Mouse (Mus musculus) cerebellum, postnatal 4 days (tissue): ENCODE data around the gene Tnik.

Source experiments
- DNase-seq, 2 experiments: peaks; one replicate each; pipeline ENCODE4 v3.0.0; 2022; ENCODE audit warnings: low spot score in 2 of 2, mixed read lengths in 1 of 2

Gene Tnik

DNA sequence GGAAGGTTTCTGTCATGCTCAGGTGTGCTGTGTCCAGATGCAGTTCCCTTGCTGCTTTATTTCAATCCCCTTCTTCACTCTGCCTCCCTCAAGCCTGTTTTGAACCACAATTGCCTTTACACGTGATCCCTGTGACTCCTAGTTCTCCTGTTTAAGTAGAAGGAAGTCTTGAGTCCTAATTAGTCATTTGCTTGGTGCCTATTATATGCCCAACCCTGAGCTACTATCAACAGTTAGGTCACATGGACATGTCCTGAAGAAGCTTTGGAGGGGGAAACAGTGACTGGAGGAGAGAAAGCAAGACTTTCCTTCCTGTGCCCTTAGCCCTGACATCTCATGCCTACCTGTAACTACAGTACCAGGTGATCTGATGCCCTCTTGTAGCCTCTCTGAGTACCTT lies 210.4 kb downstream of the Tnik start:
- DNase-seq, result no peak

DNA sequence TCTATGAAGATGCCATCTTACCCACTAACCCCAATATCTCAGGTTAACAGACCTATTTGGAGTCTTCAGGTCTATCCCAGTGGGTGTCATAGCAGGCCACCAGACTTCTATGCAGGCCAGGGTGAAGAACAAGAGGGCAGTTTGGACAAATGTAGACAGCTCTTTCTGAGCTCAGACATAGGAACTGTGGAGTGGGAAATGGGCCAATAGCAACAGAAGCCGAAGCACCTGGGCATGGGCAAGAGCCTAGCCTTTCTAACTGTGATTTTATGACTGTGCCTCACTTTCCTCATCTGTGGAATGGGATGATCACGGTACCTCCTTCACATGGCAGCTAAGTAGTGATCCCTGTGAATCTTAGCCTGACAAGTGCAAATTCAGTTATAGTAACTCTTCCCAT lies 214.4 kb downstream of the Tnik start:
- no peak for DNase-seq

DNA sequence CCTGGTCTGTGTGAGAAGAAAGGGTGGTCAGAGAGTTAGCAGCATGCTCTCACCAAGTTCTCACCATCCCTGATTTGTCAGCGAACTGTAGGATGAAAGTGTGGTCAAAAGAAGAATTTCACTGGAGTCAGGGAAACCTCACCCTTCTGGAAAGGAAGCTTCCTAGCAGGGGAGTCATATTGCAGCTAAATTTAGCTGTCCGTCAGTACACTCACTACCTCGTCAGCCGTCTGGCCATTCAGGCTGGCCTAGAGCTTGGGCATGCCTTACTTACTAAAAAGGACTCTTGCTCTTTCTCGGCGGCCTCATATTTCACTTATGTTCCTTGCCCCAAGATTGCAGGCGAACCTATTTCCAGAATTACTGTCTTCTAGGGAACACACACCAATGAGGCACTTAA lies 222.7 kb downstream of the Tnik start:
- DNase-seq, result no peak

DNA sequence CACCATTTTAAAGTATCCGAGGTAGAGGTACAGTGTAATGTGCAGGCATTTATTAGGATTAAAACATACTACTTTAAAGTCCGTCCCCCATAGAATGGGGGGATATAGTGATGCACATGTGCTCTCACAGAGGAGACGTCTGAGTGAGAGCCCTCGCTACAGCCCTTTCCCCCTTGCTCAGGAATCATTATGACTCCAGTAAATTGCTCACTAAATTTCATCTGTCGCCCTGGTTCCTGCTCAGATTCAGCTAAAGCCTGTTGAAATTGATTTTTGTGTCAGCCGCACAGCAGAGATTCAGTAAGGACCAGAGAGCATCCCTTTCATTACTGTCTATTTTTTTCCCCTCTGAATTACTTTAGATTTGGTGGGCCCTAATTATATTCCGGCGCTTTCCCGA lies 224.4 kb downstream of the Tnik start:
- DNase-seq, result no peak

DNA sequence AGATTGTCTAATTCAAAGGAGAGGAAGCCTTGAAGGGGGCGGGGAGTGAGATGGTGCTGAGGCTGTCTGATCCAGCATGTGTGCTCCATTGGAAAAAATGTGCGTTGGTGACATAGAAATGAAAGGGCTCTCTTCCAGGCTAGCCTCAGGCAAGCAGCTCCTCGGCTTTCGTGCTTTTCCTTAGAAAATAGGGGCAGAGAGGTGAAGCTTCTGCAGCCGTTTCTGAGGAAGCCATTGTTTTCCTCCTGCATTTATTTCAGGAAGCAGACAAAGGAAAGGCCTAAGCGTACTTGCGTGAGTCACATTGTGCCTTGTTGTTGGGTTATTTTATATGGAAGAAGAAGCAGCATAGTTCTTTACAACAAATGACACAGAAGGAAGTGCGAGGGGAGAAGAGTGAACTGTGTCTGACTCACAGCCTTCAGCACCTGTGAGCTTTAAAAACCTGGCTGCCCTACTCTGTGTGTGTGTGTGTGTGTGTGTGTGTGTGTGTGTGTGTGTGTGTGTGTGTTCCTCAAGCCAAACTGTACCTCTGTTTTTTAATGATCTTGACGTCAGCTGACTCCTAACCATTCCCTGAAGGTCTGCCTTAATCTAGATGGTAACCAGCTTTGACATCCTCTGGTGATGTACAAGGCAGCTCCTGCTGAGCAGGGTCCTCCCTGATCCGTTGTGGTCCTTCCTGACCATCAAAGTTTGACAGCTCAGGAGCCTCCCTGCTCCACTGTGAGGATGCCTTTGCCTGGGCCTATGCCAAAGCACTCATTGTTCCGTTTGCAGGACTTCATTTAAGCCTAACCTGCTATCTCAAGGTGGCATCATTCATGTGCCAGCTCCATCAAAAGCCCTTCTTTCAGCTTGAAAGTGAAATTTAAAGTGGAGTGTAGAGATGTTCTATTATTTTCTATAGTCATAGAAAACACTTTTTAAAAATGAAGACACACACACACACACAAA lies 228.3 kb downstream of the Tnik start:
- no peak for DNase-seq

DNA sequence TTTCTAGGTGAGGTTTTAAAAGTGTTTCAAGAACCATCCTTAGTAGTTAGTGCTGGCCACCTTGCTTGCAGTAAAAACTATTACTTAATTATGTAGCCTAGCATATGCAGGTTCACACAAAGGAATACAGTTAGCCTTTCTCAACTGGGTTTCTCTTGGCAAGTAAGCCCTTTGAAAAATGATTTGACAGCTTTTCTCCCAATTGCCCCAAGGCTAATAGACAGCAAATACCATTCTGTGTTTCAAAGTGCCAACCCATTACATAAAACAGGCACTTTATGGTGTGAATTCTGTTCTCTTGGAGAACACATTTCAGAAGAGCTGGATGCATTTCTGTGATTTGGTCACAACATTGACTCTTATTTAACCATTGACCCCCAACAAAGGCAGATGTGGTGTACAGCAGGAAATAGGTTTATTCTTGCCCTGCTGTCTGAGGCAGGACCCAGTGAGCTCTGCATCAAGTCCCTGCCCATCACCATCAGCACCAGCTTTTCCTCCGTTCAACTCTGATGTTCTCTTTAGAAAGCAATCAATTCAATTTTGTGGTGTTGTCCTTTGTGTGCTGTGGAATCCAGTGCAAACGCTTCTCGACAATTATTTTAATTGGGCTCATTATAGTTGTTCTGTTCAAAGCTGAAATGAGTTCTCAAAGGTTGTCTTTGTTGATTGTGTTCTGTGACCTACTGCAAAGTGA lies 233.9 kb downstream of the Tnik start:
- DNase-seq, result no peak

GRCm38 (mm10) chr3:28497503-28497857 lies 234.5 kb downstream of the Tnik start:
- DNase-seq, result no peak

DNA sequence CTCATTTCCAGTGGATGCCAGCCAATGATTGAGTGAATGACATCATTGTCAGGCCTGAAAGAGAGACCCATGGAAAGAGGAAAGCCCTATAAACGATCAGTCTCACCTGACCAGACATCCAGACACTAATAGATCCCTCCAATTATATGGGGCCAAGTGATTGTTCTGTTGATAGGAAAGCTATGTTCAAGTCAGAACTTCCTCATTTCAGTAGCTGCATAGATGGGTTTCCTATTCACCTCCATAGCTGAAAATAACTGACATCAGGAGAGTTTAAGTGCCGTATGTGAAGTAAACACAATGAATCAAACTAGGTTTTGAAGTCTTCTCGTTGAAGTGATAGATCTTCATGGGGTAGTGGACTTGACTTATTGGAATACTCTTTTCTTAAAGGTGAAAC lies 239.7 kb downstream of the Tnik start:
- no peak for DNase-seq

- no peak for DNase-seq
Observed at GRCm38 (mm10) chr3:28509337-28509935, 246.4 kb downstream of the Tnik start.

DNA sequence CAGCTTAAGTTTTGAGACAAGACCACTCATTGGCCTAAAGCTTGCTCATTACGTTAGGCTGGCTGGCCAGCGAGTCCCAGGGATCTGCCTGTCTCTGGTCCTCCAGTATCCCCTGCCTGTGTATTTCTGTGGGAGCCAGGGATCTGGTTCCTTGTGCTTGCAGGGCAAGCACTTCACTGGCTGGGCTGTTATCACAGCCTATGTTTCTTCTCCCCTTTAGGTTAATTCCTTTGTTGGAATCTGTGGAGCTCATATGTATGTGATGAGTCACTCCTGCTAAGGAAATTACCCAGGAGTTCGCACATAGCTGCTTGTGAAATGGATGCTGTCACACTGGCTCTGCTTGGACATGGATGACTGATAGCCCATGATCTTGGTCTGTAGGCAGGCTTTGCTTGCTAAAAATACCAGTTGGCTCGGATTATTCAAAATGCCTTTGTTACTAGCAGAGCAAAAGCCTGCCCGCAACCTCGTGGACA lies 260.0 kb downstream of the Tnik start:
- DNase-seq, result no peak

GRCm38 (mm10) chr3:28523541-28524165 lies 260.6 kb downstream of the Tnik start:
- DNase-seq, result no peak

DNA sequence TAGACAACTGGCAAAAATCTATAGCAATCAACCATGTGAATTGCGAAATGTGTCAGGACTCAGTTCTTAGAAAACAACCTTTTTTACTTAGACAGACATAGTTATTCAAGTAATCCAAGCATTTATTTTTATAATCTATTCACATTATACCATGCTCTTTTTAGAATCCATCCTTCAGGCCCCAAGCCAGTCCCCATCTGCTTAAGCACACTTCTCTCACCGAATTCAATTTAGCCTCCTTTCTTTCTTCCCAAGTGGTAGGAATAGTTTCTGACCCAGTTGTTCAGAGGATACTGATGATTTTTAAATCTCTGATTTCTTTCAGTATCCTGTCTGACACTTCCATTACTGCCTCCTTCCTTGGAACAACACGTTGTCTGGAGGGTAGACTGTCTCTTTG lies 261.5 kb downstream of the Tnik start:
- DNase-seq, result no peak

- no peak for DNase-seq
Observed at GRCm38 (mm10) chr3:28526671-28527070, 263.7 kb downstream of the Tnik start.

DNA sequence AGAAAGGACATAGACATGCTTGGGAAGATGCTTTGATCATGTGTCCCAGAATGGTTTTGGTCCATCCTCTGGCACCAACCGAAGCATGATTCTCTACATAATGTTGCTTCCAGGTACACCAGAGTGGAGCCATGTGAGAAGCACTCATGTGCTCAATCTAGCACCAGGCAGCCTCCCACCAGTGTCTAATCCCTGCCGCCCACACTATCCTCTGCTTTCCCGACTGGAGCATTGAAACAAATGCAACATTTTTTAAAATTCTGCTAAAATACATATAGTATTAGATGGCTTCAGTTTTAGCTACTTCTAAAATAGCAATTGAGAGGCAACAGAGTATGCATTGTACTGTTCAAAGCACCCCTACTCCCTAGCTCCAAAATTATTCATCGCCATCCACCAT lies 264.2 kb downstream of the Tnik start:
- no peak for DNase-seq

DNA sequence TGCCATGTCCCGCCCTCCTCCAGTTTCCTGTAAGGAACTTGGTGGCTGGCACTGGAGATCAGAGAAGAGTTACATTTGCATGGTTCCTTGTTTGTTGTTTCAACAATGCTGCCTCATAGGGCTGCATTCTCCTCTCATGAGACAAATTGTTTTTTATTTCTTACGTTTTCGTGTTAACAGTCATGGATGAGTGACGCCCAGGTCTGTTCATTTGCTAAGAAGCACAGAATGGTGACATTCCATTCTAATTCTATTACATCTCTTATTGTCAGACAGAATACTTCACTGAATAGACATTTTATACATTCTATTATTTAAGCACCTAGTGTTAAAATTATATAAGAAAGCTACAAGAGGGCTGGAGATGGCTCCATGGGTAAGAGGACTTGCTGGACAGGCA lies 266.5 kb downstream of the Tnik start:
- DNase-seq, result no peak

- no peak for DNase-seq
Observed at GRCm38 (mm10) chr3:28531294-28531956, 268.4 kb downstream of the Tnik start.

DNA sequence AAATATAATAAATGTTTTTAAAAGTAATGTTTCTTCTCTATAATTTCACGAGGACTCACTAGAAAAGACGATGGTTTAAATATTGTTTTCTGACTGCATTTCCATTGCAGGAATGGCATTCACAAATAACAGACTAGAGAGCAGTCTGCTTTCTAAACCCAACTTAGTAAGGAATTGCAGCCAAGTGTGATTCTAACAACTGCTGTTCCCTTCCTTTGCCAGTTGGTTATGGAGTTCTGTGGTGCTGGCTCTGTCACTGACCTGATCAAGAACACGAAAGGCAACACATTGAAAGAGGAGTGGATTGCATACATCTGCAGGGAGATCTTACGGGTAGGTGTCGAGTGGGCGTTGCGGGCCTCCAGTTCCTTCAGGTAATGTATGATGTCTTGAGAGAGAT lies 269.7 kb downstream of the Tnik start:
- no peak for DNase-seq

DNA sequence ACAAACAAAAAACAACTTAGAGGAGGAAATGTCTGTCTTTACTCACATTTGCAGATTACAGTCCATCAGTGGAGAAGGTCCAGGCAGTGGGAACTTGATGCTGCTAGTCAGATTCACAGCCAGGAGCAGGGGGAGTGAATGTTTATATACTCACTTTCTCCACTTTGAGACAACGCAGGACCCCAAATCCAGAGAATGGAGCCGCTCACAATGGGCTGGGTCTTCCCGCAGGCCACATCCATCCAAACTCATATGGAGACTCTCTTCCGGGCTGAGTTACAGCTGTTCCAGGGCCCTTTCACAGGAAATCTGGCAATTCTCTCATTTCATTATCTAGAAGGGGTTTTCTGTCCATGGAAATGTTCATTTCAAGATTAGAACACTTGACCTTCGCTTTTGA lies 277.1 kb downstream of the Tnik start:
- no peak for DNase-seq

DNA sequence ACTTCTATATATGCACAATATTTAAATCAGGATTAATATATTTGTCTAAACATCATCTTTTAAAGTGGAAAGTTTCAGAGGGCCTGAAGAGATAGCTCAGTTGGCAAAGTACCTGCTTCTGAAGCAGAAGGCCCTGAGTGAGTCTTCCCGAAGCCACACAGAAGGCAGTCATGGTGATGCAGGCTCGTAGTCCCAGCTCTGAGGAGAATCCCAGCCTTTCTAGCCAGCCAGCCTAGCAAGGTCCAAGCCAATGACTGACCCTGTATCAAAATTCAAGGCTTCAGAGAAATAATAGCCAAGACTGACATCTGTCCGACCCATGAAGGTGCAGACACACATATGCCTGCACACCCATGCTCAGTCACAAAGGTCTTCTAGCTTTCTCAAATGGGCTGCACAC lies 279.9 kb downstream of the Tnik start:
- DNase-seq, result no peak

GRCm38 (mm10) chr3:28543380-28543984 lies 280.5 kb downstream of the Tnik start:
- no peak for DNase-seq

DNA sequence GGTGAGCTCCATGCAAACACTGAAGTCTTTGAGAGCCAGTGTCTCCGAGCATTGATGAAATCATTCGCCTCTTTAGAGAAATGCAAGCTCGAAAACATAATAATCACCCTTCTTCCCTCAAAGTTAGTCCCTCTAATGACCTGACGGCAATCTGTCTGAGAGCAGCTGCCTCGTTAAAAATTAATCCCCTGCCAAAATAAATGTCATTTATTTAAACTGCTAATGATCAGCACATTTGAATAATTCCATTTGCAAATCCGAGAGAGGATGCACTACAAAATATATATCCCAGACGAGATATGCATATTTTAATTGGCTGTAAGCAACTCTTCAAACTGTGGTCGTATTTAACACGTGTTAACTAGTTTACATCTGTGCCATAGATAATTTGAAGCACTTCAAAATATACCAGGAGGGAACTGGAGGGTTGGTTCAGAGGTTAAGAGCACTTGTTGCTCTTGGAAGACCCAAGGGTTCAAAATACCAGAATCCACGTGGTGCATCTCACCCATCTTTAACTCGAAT lies 281.4 kb downstream of the Tnik start:
- no peak for DNase-seq
